Mouse (Mus musculus): ENCODE measurements around the gene Igfbp3.

The Igfbp3 gene

GRCm38 (mm10) chr11:7160637-7161101 is 53.1 kb downstream of the Igfbp3 start:
- DNase-seq: no peak

GRCm38 (mm10) chr11:7160146-7160545 is 53.6 kb downstream of the Igfbp3 start:
- peak; percentile 59 to 72 for DNase-seq

- no peak for DNase-seq
These were observed 55.5 kb downstream of the Igfbp3 start for GRCm38 (mm10) chr11:7158196-7158595.

DNA sequence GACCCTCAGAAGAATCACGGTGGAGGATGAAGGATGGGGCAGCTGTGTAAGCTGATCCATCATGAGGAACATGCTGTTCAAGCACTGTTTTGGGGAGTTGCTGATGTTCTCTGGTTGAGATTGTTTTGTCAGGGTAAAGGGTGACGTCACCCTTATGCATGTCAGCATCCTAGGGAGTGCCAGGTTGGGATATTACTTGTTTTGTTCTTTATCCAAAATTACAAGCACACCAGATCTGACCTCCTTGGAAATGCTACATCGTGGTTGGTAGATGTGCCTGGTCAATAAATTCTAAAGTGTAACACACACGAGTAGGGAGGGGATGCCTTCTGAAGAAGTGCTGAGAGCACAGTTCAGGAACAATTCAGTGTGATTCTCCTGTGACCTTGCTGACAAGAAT is 57.3 kb downstream of the Igfbp3 start:
- no peak for DNase-seq

All from cerebellum, adult 18-20 months (tissue).